ENCODE assay signal across 8 mouse cellular contexts in the genomic region with DNA sequence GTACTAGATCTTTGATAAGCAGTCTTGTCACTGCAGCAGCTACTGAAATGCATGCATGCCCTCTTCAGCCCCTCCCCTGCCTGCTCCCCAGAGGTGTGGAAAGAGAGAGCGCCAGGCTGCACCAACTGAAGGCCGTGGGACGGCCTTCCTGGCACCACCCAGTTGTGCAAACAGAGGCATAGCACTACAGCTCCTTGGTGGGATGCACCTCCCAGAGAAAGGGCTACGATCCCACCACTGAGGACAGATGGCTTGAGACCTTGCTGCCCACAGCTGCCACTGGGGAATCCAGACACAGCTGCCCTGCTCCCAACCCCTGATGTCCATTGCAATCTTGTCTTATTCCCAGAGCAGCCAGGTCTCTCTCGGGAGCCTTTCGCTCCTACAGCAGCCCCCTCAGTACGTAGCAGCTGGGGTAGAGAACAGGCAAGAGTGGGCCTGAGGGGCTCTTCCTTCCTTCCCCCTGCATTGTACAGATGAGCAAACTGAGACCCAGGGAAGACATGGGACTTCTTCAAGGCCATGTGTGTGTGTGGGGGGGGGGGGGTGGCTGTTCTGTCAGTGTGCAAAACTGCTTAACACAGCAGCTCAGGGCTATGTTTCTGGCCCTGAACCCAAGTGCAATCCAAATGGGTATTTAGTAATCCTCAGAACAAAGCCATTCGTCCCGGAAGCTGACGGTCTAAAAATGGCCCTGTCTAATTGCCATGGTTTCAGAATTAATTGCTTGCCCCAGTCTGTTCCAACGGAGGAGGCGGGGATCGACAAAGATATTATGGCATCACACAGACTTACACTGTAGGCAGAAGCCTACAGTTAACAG. TPM values are rescaled to one million over a fixed set of nuclear protein-coding genes. Genes with fewer than 3 reads are reported as not detected.
DNase-seq lines count a peak whose midpoint lies in the region; ATAC-seq and TF ChIP-seq lines count a peak whose summit lies in the region.

No protein-coding gene starts in this region.

- no peak for TF ChIP-seq EP300 in stomach, postnatal 0 days (optimal IDR thresholded peaks at IDR 0.05)

- H3K9ac ChIP-seq in forebrain, embryonic 14.5 days (ENCODE audit: low read length): no peak overlapping the region; the same call in 1 of the 2 replicates
- no peak overlapping the region for H3K9ac ChIP-seq in stomach, postnatal 0 days (ENCODE audit: low read length)

- no peaks in the 10 kb centered on the region for H3K9me3 ChIP-seq in forebrain, embryonic 14.5 days (replicated peaks; ENCODE audit: control insufficient read depth, low read length)
- no peaks in the 10 kb centered on the region for H3K9me3 ChIP-seq in limb, embryonic 10.5 days (replicated peaks)
- no peaks in the 10 kb centered on the region for H3K9me3 ChIP-seq in stomach, postnatal 0 days (ENCODE audit: control insufficient read depth, low read length)

- peak; percentile 84 for ATAC-seq in forebrain, embryonic 14.5 days
- ATAC-seq in stomach, postnatal 0 days (ENCODE audit: low FRiP score, low TSS enrichment): peak; percentile 32; the same call in 1 of the 2 replicates

- TF ChIP-seq CTCF in stomach, postnatal 0 days (IDR thresholded peaks at IDR 0.05; ENCODE audit: low read depth): no peak

- H3K36me3 ChIP-seq in forebrain, embryonic 14.5 days (ENCODE audit: control insufficient read depth, insufficient read depth, low read length): peaks cover 4% of the 10 kb centered on the region; the same call in 1 of the 2 replicates
- H3K36me3 ChIP-seq in limb, embryonic 10.5 days: no peaks in the 10 kb centered on the region
- no peaks in the 10 kb centered on the region for H3K36me3 ChIP-seq in stomach, postnatal 0 days (ENCODE audit: control insufficient read depth, insufficient read depth, low read length)

- no peak overlapping the region for H3K4me3 ChIP-seq in forebrain, embryonic 14.5 days (ENCODE audit: low read depth, low read length)
- H3K4me3 ChIP-seq in limb, embryonic 10.5 days: no peak overlapping the region
- no peak overlapping the region for H3K4me3 ChIP-seq in stomach, postnatal 0 days (ENCODE audit: low read depth, low read length)

- no peak overlapping the region for H3K4me2 ChIP-seq in forebrain, embryonic 14.5 days (ENCODE audit: low read length)
- no peak overlapping the region for H3K4me2 ChIP-seq in stomach, postnatal 0 days (replicated peaks; ENCODE audit: low read depth)

- WGBS in forebrain, embryonic 14.5 days: 15% methylated on average over 13 of the region's 13 CpGs
- 60% methylated on average over 13 of the region's 13 CpGs for WGBS in limb, embryonic 10.5 days
- WGBS in stomach, postnatal 0 days: 41% methylated on average over 13 of the region's 13 CpGs

- H3K27ac ChIP-seq in forebrain, embryonic 14.5 days (ENCODE audit: low read depth, low read length): peak overlapping the region; percentile 58
- H3K27ac ChIP-seq in limb, embryonic 10.5 days: peak overlapping the region; percentile 57
- no peak overlapping the region for H3K27ac ChIP-seq in stomach, postnatal 0 days (replicated peaks)

- DNase-seq in right cerebral cortex, adult 18-20 months: peak; percentile 67
- DNase-seq in right cerebral cortex, postnatal 25 days: no peak
- peak; percentile 89 for DNase-seq in forebrain, embryonic 14.5 days (ENCODE audit: low spot score)
- no peak for DNase-seq in limb, embryonic 10.5 days (ENCODE audit: low spot score)
- peak; percentile 35 for DNase-seq in stomach, postnatal 0 days (ENCODE audit: low spot score)
- no peak for DNase-seq in gastrocnemius, adult 18-20 months (ENCODE audit: low spot score)
- DNase-seq in gastrocnemius, postnatal 36 days: no peak
- no peak for DNase-seq in heart, postnatal 36 days

- peaks cover 48% of the 10 kb centered on the region for H3K4me1 ChIP-seq in forebrain, embryonic 14.5 days (ENCODE audit: control insufficient read depth, insufficient read depth, low read length)
- H3K4me1 ChIP-seq in limb, embryonic 10.5 days: peaks cover 59% of the 10 kb centered on the region
- no peaks in the 10 kb centered on the region for H3K4me1 ChIP-seq in stomach, postnatal 0 days (replicated peaks; ENCODE audit: control insufficient read depth, insufficient read depth)

- no peaks in the 10 kb centered on the region for H3K27me3 ChIP-seq in forebrain, embryonic 14.5 days (replicated peaks; ENCODE audit: control insufficient read depth, insufficient read depth, low read length)
- no peaks in the 10 kb centered on the region for H3K27me3 ChIP-seq in limb, embryonic 10.5 days (ENCODE audit: low read depth, poor library complexity, severe bottlenecking)
- no peaks in the 10 kb centered on the region for H3K27me3 ChIP-seq in stomach, postnatal 0 days (ENCODE audit: control insufficient read depth, insufficient read depth, low read length)

- intact Hi-C loops in gastrocnemius, postnatal 36 days (cut with DNase I): no loop called here
- intact Hi-C loops in heart, postnatal 36 days (cut with DNase I): no loop called here

RNA-seq across cellular contexts. Expression of gene C8b, which starts 46.9 kb away (rescaled TPM):
- not detected in 2 replicates for polyA plus RNA-seq in forebrain, embryonic 14.5 days (2014; fragmentation: Nextera tagmentation; extraction: Ambion mirVana)
- not detected in 2 replicates for polyA plus RNA-seq in limb, embryonic 10.5 days (2016; fragmentation: Nextera tagmentation; extraction: Ambion mirVana)
- 0.17 and 0.46 TPM in 2 replicates for polyA plus RNA-seq in stomach, postnatal 0 days (2015; fragmentation: Nextera tagmentation; extraction: Ambion mirVana)
- under 1 TPM in 1 of 2 experiments, not detected in 1; 0.12 TPM for total RNA-seq in gastrocnemius, adult 18-20 months (2021)
- not detected for total RNA-seq in gastrocnemius, postnatal 36 days (2021)
- not detected for total RNA-seq in heart, postnatal 36 days (2021)

Comparison
In these comparisons a context has a peak if more than half of its experiments do, and no peak if none do; other contexts are left out.
1. DNase-seq: peak in right cerebral cortex, adult 18-20 months (single experiment), forebrain, embryonic 14.5 days (single experiment) and stomach, postnatal 0 days (single experiment); none in right cerebral cortex, postnatal 25 days (single experiment), limb, embryonic 10.5 days (single experiment), gastrocnemius, adult 18-20 months (single experiment), gastrocnemius, postnatal 36 days (0 of 2) and heart, postnatal 36 days (0 of 2).